Mouse (Mus musculus): ENCODE data around the gene Mcm3.

Gene Mcm3

GRCm38 (mm10) chr1:20819771-20820605 is at the start of gene Mcm3:
Gene Mcm3 (minus strand): TSS chr1:20820312.
- DNase-seq (ENCODE audit: low spot score): peak; percentile 94

- no peak for DNase-seq (ENCODE audit: low spot score)
Measured at GRCm38 (mm10) chr1:20868036-20868435, 47.9 kb upstream of the Mcm3 start.

GRCm38 (mm10) chr1:20867241-20867902 is 47.3 kb upstream of the Mcm3 start:
- no peak for DNase-seq (ENCODE audit: low spot score)

- DNase-seq (ENCODE audit: low spot score): no peak
Measured at GRCm38 (mm10) chr1:20863452-20864172, 43.5 kb upstream of the Mcm3 start.

- DNase-seq (ENCODE audit: low spot score): no peak
Measured at GRCm38 (mm10) chr1:20861865-20862264, 41.8 kb upstream of the Mcm3 start.

GRCm38 (mm10) chr1:20860775-20861174 is 40.7 kb upstream of the Mcm3 start:
- no peak for DNase-seq (ENCODE audit: low spot score)

- no peak for DNase-seq (ENCODE audit: low spot score)
Measured at GRCm38 (mm10) chr1:20856924-20857902, 37.1 kb upstream of the Mcm3 start.

GRCm38 (mm10) chr1:20839911-20840310 is 19.8 kb upstream of the Mcm3 start:
- no peak for DNase-seq (ENCODE audit: low spot score)

- DNase-seq (ENCODE audit: low spot score): no peak
Measured at GRCm38 (mm10) chr1:20836551-20837125, 16.5 kb upstream of the Mcm3 start.

GRCm38 (mm10) chr1:20833141-20833511 is 13.0 kb upstream of the Mcm3 start:
- DNase-seq (ENCODE audit: low spot score): no peak

- DNase-seq (ENCODE audit: low spot score): no peak
Measured at GRCm38 (mm10) chr1:20832473-20833140, 12.5 kb upstream of the Mcm3 start.

- no peak for DNase-seq (ENCODE audit: low spot score)
Measured at GRCm38 (mm10) chr1:20830546-20830945, 10.4 kb upstream of the Mcm3 start.

GRCm38 (mm10) chr1:20828061-20828460 is 7.9 kb upstream of the Mcm3 start:
- no peak for DNase-seq (ENCODE audit: low spot score)

- DNase-seq (ENCODE audit: low spot score): no peak
Measured at GRCm38 (mm10) chr1:20825036-20825435, 4.9 kb upstream of the Mcm3 start.

- no peak for DNase-seq (ENCODE audit: low spot score)
Measured at GRCm38 (mm10) chr1:20823906-20824305, 3.8 kb upstream of the Mcm3 start.

- DNase-seq (ENCODE audit: low spot score): no peak
Measured at GRCm38 (mm10) chr1:20823471-20823870, 3.4 kb upstream of the Mcm3 start.

GRCm38 (mm10) chr1:20820959-20821358 is 847 bp upstream of the Mcm3 start:
- DNase-seq (ENCODE audit: low spot score): no peak

- DNase-seq (ENCODE audit: low spot score): no peak
Measured at GRCm38 (mm10) chr1:20817596-20817995, 2.5 kb downstream of the Mcm3 start.

GRCm38 (mm10) chr1:20817172-20817571 is 2.9 kb downstream of the Mcm3 start:
- no peak for DNase-seq (ENCODE audit: low spot score)

GRCm38 (mm10) chr1:20814521-20814920 is 5.6 kb downstream of the Mcm3 start:
- DNase-seq (ENCODE audit: low spot score): no peak

GRCm38 (mm10) chr1:20804526-20804925 is 15.6 kb downstream of the Mcm3 start:
- no peak for DNase-seq (ENCODE audit: low spot score)

Measured in left cerebral cortex, adult 11 months (tissue).